Mouse (Mus musculus): ENCODE measurements around the gene Mepce.
"Not testable (repeated sequence)": the region's sequence is repeated elsewhere in the genome, so short reads cannot be mapped to it uniquely, and the experiment has no call there.

Mepce gene

DNA sequence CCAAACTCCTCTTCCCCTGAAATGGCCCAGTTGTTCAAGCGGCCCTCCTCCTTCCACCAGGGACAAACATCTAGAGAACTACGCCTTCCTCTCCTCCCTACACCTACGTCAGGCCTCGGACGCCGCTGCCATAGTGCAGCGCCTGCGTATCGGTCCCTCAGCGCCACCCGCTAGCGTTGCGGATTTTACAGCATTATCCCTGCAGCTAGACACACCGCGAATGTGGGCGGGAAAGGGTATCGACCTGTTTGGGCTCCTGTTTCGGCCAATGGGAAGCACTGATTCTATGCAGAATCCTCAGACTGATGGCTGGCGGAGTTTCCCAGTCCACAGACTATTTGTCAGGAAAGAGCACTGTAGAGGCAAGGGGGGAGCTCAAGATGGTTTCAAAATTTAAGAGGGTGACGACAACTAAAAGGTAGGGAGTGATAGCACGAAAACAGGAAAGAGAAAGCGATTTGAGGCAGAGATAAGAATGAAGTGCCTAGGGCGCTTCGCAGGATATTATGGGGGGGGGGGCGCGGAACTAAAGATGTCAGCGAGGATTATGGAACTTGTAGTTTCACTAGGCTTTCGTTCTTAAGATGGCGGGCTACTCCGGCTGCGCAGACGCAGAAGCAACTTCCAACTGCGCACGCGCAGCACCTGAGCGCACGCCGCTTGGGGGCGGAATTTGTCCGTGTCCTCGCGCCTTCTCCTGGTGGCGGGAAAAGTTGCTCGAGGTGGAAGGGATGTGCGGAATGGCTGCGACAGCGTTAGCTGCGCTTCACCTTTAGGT, at the start of gene Mepce, which contains the start of gene Zcwpw1:
Gene Mepce, minus strand, starts transcription at position 505 of the 778 bp plus-strand sequence.
Gene Zcwpw1, plus strand, starts transcription at position 648 of the 778 bp plus-strand sequence.
- peak; percentile 97 to 98 for DNase-seq

DNA sequence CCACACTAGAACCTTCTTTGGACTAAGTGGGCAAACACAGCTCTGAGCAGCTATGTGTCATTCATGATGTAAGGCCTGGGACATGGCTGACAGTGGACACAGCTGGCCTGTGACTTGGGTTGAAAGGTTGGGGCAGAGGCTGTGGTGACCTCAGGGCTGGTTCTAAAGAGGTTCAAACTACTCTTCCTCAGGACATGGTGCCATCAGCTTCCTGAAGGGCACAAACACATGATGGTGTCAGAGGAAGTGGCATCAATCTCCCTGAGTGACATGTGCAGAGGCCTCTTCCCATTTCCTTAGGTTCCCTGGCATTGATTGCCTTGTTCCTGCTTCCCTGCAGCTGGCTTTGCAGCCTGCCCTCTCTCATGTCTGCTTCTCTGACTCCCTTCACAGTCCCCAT, 49.7 kb upstream of the Mepce start:
- not testable (repeated sequence) for DNase-seq

DNA sequence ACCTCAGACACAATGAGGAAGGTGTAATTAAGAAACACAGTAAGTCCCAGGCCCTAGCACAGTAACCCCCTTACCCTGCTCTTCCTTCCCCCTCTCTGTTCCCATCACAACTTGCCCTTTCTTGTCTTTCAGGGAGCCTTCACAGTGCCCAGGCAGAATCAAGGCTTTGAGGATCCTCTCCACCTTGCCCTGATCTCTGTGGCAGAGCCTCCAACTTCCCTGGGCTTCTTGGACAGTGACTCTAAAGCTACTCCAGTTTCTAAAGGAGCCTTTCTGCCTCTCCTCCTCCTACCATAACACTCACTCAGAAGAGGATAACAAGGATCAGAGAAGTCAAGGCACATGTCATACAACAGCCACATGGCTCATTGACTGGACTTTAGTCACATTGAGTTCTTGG, 49.2 kb upstream of the Mepce start:
- no peak for DNase-seq

DNA sequence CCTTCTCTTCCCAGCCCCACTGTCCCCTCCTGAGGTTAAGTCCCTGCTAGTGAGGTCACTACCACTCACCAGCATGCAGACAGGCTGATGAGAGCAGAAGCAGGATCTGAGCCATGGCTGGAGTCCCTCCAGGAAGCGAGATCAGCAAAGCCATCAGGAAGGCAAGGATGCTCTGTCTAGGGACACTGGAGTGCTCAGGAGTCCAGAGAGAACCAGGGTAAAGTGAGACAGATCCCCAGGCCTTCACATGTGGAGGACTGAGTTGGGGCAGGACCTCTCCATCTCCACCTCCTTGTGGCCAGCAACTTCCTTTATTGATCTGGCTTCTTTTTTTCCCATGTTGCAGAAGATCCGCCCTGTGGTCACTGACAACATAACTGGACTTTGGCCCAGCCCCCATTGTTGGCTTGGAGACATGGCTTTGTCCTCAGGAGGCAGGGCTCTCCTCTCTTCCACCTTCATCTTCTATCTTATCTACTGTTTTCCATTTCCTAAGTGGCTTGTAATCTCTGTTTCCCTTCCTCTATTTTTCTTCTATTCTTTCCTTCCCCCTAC, 48.6 kb upstream of the Mepce start, which contains the start of gene Pilra:
Gene Pilra, minus strand, starts transcription at position 316 of the 555 bp plus-strand sequence.
- DNase-seq: not testable (repeated sequence)

DNA sequence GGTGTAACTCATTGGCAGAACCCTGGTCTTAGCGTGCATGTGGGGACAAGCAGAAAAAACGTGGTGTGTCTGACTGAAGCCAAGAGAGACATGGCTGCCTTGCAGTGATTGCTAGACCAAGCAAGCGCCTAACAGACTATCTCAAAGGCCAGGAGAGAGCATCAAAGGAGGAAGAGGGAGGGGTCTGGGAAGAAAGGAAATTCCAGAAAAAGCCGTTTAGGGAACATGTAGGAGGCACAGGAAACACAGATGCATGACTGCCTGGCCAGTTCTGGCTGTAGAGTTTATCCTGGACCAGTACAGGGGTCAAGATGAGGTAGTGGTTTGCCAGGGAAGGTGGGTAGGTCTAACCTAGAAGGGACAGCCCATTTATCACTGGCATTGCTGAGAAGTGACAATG, 46.0 kb upstream of the Mepce start:
- DNase-seq: no peak

DNA sequence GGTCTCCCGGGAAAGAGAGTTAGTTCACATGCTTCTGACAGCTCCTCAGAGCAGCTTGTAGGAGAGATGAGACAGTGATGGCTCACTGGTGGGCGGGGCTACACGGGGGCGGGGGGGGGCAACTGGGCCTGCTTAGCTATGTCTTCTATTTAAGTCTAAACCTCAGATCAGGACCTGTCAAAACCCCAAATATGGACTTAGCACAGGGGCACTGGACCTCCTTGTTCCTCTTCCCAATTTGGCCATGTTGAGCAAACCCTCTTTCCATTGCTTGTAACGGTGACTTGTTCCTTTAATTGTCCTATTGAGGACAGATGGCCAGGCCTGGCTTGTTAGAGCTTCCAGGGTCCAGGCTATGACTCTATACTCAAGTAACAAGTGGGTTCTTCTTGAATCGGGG, 44.1 kb upstream of the Mepce start:
- no peak for DNase-seq

DNA sequence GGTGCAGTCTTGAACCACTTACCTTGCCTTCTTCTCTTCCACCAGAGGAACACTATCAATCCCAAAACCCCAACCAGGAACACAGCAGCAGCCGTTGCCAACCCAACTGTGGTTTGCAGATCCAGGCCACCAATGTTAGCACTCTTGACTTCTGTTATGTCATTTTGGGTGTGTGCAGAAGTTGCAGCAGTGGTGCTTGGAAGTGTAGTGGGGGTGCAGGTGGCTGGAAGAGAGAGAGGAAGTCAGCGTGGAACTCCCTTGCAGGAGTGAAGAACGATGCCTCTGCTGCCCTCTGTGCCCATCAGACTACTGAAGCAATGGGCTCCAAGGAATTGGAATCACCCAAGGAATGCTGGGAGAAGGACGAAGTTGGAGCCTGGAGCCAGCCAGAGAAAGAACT, 43.7 kb upstream of the Mepce start:
- DNase-seq: no peak

DNA sequence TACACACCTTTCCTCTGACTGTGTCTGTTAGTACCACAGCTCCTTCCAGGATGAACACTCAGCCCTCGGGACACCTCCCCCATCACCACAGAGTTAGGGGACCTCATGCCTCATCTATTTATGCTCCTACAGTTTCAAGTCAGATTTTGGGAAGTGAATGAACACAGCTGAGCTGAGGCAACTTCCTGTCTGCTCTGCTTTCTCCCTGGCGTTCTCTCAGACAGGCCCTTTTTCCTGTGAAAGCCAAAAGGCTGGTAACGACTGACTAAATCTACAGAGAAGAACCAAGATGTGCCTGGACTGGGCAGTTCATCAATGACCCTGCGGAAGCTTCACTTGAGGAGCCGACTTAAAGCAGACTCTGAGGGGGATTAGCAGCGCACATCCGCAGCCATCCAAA, 42.8 kb upstream of the Mepce start:
- no peak for DNase-seq

DNA sequence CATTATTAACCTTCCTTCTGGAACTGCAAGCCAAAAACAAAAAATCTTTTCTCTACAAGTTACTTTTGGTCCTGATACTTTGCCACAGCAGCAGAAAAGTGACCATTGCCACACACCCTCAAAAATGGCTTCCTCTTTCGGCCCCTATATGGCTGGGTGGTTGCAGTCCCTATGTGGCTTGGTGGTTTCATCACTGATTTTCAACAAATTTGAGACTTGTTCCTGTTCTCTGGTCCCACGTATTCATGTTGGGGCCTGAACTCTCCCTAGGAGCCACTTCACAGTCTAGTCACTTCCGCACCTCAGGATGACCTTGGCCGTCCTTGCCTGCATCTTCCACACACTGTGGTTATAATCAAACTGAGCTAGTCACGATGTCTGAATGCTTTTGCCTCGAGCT, 41.2 kb upstream of the Mepce start:
- DNase-seq: no peak

DNA sequence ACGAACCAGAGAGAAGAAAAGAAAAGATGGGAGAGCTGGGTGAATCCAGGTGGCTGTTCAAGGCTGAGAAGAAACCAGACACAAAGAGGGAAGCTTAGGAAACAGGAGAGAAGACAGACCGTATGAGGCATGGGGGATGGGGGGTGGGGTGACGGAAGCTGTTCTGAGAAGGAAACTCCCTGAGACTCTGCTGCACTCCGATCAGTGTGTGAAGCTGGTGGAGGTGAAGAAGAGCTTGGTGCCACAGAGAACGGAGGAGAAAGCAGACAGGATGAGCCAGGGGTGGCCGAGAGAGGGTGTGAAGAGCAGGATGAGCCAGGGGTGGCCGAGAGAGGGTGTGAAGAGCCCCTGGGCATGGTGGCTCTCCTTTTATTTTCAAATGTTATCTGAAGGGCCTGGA, 39.0 kb upstream of the Mepce start:
- DNase-seq: no peak

DNA sequence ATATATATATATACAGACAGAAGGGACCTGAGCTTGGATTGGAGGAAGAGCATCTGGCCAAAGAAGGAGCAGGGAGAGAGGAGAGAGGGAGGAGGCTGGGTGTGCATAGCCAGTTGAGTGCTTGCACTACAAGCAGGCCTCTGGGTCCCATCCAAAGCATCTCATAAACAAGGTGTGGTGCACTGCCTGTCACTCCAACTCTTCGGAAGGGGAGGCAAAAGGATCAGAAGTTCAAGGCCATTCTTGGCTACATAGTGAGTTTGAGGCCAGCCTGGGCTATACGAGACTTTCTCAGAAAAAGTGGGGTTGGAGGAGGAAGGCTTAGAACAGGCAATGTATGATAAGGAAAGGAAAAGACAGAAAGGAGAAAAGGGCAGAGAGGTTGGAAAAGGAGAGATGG, 38.5 kb upstream of the Mepce start:
- DNase-seq: no peak

DNA sequence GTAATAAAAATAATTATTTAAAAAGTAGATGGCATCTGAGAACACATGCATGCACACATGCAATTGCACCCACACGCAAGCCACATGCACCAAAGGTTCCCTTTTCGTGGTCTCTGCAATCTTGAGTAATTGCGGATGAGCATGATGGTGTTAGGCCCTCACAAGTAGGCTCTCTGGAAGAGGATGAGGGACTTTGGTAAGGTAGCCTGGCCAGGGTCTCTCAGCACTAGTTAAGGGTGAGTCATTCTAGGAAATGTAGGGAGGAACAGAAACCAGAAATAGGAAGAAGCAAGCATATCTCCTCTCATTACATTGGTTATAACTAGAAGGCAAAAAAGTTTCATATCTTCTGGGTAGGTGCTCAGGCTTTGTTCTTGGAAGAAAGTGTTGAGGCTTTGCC, 37.6 kb upstream of the Mepce start:
- DNase-seq: no peak

DNA sequence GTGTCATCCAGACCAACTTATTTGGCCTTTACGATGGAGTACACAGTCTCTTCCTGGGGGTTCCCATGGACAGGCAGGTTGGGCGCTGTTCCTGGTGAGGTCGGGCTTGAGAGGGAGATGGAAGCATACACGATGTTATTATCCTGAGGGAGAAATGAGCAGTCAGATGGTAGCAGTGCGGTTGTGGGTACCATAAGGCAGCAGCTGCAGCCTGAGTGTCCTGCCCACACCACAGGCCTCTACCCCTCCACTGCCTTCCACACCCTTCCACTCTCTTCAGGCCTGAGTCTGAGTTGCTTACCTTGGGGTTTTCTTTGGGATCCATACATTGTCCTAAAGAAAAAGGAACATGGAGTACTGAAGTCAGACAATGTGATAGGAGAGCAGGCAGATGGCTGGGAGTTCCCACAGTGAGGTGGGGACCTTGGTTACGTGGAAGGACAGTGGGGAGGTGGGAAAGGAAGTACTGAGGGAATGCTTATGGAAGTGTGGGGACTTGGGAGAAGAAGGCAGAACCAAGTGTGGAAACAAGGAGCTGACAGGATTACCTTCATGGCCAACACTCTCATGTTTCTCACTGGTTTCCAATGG, 36.1 kb upstream of the Mepce start:
- DNase-seq: no peak

DNA sequence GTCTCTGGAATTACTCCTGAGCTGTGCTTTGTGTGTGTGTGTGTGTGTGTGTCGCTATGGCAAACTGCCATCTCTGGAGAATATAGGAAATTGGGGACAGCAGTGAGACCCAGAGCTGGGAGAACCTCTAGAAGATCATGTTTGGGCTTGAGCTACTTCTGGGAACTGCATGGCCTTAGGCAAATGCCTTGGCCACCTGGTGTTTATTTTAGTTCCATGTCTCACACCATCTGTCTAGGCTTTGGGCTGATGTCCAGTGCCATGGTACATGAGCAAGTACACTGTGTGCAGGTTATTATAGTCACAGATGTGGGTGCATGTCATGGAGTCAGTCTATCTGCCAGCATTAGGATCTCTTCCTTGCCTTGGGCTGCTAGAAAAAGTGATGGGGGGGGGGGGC, 35.1 kb upstream of the Mepce start:
- no peak for DNase-seq

DNA sequence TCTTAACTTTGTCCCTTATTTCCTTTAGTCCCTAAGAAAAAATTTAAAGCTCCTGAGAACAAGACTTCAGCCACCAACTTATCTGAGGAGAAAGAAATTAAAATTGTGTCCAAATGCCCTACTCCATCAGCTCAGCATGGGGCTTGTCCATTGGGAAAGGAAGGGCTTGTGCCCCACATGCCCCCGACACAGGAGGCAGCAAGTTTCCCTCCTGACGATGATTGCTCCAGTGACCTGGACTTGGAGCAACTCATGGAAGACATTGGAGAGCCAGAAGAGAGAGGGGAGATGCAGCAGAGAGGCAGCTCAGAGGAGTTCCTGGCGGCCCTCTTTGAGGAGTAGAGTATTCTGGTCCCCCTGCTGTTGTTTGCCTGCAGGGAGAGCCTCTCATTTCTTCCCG, 34.7 kb upstream of the Mepce start:
- DNase-seq: no peak

DNA sequence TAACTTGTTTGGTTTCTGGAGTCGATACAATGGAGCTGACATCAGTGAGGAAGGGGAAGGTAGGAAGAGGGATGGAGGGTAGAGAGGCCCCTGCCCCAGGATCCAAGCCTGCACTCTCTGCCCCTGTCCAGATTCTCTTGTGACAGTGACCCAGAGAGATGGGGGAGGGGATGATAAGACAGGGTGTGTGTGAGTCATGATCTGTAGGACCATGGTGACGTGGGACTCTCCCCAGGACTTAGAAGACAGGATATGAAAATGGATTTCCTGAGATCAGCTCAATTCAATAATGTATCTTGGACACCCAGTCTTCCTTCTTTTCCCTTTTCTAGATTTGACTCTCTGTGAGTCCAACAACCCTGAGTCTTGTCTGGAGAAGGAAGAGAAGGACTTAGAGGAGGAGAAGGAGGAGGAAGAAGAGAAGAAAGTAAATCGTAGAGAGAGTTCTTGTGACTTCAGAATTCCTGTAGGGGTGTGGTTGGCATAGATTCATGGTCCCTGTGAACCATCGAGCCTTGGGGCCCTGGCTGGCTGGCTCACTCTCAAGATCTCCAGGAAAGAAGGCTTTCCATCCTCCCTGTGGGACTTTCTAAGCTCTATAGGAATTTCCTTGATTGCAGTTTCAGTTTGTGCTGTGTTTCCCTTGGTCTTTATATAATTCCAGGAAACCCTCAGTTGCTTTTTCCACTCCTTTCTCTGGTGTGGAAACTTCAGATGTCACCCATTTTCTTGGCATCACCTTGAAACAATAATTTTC, 30.2 kb upstream of the Mepce start:
- DNase-seq: no peak

DNA sequence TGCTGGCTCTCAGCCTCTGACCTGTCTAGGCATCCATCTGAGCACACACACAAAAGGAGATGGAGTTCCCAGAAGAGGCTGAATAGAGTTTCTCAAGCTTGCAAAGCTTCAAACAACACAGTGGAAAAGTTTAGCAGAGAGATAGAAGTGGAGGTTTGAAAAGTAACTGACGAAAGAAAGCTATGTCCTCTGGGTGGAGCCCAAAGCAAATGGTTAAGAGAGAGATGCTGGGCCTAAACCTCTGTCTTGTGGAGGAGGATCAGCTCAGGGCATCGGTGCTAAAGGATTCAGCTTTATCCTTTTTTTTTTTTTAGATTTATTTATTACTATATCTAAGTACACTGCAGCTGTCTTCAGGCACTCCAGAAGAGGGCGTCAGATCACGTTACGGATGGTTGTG, 20.9 kb upstream of the Mepce start:
- no peak for DNase-seq

DNA sequence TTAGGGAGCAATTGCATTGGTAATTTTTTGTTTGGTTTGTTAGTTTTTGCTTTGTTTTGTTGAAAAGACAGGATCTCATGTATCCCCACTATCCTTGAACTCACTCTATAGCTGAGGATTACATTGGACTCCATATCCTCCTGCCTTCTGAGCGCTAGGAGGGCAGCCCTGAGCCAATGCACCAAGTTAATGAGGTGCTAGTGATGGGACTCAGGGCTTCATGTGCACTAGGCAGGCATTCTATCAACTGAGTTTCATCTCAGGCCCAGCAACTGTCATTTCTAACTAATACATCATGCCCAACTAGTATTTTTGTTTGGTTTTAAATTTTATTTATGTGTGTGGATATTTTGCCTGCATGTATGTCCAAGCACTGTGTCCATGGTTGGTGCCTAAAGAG, 18.7 kb upstream of the Mepce start:
- no peak for DNase-seq

DNA sequence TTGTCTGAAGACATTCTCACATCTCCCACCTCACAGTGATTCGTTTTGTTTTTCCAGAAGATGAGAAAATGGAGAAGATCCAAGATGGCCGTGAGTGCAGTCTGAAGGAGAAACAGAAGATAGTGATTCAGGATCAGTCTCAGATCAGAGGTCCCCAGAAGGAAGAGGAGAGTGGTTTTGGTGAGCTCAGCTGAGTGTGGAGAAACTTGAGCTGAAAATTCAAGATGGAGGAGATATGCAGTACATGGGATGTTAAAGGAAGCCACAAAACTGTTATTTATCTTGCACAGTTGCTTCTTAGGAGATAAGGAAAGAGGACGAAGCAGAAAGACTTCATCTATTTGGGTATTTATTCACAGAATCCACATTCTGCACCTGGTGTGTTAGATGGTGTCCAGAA, 13.5 kb upstream of the Mepce start:
- DNase-seq: no peak

DNA sequence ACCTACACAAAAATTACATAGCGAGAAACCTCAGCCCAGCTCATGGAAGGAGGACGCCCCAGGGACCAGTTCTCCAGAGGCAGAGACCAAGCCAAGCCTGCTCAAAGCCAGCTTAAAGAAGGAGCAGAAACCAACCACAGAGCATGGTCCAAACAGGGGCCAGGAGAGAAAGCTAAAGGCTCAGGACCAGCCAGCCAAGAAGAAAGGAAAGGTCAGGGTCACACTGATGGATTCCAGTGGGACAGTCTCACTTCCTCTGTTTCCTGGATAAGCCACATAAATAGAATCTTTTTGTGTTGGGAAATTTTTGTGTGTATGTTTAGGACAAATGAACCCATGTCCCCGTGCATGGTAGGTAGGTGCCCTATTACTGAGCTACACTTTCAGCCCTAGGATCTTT, 9.2 kb upstream of the Mepce start:
- no peak for DNase-seq

DNA sequence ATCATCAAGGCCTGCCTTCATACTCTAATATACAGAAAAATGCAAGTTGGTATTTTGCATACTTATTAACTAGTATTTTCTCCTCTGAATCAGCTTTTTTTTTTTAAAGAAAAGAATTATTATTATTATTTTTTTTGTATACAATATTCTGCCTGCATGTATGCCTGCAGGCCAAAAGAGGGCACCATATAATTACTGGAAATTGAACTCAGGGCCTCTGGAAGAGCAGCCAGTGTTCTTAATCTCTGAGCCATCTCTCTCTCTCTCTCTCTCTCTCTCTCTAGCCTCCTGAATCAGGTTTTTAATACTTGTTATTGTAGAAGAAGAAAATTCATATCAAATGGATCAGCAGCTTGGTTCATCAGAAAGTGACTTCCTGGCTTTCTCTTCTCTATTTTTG, 4.1 kb upstream of the Mepce start:
- DNase-seq: no peak

DNA sequence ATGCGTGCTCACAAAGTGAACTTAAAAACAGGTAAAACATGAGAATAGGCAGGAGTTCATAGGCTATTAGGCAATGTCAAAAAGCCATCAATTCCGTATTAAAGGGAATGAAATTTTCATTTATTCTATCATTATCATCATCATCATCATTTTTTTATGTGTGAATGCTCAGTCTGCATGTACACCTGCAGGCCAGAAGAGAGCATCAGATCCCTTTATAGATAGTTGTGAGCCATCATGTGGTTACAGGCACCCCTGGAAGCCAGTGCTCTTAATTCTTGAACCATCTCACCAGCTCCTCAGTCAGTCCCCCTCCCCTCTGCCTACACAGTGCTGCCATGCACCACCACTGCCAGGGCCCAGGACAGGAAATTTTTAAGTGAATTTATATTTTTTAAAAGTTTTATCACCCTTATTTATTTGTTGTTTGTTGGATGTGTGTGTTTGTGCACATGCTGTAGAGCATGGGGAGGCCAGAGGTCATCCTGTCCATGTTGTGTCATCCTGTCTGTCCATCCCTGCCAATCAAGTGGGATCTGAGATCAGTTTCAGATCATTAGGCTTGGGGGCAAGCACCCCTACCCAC, 1.6 kb upstream of the Mepce start:
- no peak for DNase-seq

DNA sequence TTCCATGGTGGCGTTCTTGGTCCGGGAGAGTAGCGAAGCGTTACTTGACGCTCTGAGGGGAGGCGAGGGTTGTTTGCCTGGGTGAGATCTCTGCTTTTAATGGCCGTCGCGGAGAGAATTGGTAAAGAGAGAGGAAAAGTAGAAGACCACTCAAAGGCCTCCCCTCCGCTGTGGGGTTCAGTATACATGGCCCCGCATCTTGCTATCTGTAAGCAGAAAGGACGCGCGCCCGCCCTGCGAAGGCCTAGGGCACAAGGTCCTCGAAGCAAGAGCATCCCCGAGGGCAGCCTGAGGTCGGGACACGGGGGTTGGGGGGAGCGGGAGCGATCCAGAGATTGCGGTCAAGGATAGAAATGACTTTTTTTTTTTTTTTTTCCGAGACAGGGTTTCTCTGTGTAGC, 716 bp upstream of the Mepce start:
- DNase-seq: peak in 1 of 2 experiments; percentile 38
